Mouse (Mus musculus): ENCODE results near the gene Tfeb.
A peak's percentile ranks its signal among the peaks of the same experiment; 100 is the strongest.

Gene Tfeb

GRCm38 (mm10) chr17:47712889-47713571 lies 23.8 kb upstream of the Tfeb start:
- DNase-seq, result no peak

GRCm38 (mm10) chr17:47715037-47715436 lies 21.8 kb upstream of the Tfeb start:
- DNase-seq, result no peak

DNA sequence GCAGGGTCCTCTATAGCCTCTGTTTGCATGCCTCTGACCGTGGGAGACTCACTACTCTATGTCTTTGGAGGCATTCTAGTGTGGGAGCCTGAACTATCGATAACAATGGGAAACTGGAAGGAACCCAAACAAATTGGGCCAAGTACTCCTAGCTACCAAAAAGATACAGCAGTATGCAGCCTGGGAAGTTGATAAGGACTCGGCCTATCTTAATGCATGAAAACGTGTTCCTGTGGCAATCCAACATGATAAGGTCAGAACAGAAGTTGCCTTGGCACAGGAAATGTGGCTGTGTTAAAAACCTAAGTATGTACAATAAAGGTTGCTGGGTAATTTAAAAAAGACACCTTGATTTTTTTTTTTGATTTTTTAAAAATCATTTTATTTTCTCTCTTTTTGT lies 15.6 kb upstream of the Tfeb start:
- no peak for DNase-seq

- no peak for DNase-seq
Measured at GRCm38 (mm10) chr17:47726566-47726965, 10.3 kb upstream of the Tfeb start, which contains the start of gene Pgc. Gene Pgc, plus strand, starts transcription at chr17:47726842.

DNA sequence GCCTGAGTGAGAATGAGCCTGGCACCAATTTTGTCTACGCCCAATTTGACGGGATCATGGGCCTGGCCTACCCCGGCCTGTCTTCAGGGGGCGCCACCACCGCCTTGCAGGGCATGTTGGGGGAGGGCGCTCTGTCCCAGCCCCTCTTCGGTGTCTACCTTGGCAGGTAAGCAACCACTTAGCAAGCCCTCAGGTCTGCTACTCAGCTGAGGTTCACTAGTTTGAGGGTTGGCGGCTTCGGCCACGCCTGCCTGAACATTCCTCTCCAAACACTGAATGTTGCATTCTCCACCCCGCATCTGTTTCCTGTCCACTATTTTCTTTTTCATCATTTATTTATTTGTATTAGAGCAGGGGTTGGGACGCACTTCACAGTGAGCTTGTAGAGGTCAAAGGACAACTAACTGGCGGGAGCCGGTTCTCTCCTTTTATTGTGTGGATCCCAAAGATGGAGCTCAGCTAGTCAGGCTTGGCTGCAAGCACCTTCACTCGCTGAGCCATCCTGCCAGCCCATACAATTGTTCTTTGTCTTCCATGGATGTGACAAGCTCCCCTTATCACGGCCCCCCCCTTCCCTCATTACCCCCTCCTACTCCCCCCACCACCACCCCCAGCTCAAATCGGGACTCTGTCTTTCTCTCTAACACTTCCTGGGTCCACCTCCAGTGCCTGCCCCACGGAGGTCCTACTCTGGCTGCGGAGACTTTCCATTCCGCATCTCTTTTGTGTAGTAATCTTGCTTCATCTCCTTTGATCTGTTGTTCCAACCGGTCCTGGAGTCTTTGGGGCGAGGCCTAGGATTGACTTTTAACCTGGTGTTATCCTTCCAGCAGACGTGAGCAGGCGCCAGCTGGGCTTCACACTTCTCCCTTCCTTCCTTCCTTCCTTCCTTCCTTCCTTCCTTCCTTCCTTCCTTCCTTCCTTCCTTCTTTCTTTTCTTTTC lies 5.9 kb upstream of the Tfeb start:
- no peak for DNase-seq

DNA sequence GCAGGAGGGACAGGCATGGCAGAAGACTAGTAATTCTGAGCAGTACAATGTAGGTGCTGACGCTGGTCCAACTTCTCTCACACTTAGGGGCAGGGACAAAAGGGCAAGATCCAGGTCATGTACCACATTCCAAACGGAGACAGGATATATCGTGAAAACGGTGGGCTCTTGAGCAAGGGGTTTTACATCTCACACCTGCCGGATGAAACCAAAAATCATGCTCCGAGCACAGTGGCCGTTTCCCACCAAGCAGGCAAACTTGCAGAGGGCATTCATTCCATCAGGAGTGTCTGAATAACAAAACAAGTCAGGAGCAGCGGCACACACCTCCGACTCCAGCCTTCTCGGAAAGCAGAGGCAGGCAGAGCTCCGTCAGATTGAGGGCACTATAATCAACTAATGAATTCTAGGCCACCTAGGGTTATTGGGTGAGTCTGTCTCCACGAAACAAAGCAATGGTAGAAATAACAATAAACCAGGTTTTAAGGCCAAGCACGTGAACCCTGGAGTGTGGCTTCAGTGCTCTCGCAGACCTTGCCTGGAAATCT lies 1.2 kb upstream of the Tfeb start:
- DNase-seq, result no peak

- peak; percentile 96 for DNase-seq
Measured at GRCm38 (mm10) chr17:47737271-47738065, 638 bp downstream of the Tfeb start.

GRCm38 (mm10) chr17:47738066-47738878 lies 1.4 kb downstream of the Tfeb start:
- DNase-seq, result peak; percentile 87

DNA sequence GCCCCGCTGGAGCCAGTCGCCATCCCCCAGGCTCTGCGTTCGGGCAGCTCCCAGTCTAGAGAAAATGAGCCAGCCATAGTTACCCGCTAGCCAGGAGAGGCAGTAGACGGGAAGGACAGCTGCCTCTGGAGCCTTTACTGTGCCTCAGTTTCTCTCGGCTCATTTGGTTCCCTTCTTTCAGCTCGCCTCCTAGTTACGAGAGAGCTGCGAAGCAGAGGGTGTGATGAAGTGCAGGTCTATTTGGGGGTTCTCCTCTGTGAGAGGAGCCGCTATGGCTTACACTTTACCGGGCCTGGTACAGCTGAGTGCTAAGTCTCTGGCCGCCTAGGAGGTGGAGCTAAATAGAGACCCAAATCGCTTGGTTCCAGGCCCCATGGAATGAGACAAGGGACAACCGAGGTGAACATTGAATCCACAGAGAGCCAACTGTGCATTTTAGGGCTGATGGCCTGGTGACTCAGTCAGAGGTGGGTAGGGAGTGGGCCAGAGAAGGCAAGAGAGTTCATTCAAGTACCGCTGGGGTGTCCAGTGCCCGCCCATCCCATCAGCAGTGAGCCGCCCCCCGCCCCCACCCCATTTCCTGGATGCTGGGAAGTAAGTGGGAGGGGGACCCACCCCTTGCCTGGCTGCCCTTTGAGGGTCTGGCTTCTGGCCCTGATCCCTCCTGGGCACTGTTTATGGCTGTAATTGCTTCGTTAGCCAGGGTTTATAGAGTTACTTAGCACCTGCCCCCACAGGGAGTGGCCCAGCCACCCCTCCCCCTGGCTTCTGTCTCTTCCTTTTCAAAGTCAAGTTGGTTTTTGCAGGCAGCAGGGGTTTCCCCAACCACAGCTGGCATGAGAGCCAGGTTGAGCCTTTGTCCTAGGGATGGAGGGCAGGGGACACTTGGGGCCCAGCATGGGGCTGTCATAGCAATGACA lies 2.3 kb downstream of the Tfeb start:
- DNase-seq, result peak; percentile 57

GRCm38 (mm10) chr17:47740186-47740585 lies 3.4 kb downstream of the Tfeb start:
- no peak for DNase-seq

GRCm38 (mm10) chr17:47742991-47743734 lies 6.3 kb downstream of the Tfeb start:
- DNase-seq, result no peak

DNA sequence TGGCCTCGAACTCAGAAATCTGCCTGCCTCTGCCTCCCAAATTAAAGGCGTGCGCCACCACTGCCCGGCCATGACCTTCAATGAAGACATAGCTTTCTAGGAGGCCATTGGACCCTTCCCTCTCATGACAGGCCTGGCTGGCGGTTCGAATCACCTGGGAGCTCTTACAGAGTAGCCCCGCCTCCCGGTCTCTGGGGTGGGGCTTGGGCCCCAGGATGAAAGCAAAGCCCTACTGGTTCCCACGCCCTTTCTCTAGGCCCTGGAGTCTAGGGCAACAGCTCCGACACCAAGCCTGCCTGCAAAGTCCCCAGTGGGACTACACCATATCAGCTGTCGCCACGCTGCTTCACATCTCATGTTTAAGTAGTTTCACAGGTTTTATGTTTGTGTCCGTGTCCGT lies 7.3 kb downstream of the Tfeb start:
- DNase-seq, result no peak

GRCm38 (mm10) chr17:47744746-47745368 lies 8.0 kb downstream of the Tfeb start:
- no peak for DNase-seq

GRCm38 (mm10) chr17:47748791-47749553 lies 12.1 kb downstream of the Tfeb start:
- DNase-seq, result no peak

DNA sequence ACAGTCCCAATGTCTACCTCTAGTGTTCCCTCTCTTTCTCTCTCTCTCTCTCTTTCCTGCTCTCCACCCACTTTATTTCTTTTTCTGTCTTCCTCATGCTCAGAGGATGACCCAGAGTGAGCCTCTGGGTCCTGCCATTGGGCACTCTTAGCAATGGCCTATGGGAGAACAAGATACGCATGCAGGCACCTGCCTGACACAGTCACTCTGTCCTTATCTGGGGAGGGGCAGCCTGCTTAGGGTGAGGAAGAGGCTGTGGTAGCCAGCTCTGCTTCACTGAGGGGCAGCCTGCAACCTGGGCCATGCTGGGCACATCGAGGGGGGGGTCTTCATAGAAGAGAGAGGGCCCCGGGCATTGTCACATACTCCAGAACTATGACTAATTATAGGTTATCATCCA lies 12.8 kb downstream of the Tfeb start:
- DNase-seq, result no peak

DNA sequence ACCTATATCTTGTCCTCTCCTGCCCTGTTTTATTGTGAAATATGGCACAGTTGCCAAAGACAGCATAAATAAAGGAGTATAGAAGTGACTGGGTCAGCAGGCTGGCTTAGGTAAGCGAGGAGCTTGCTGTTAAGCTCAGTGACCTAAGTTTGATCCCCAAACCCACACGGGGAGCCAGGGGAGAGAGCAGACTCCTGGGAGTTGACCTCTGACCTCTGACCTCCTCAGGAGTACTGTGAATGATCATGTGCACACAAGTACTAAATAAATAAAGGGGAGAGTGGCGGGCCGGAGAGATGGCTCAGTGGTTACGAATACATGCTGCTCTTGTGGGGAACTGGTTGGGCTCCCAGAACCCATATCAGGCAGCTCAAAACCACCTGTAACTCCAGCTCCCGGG lies 13.3 kb downstream of the Tfeb start:
- DNase-seq, result no peak

GRCm38 (mm10) chr17:47751811-47752210 lies 15.0 kb downstream of the Tfeb start:
- no peak for DNase-seq

- no peak for DNase-seq
Measured at GRCm38 (mm10) chr17:47753130-47753775, 16.4 kb downstream of the Tfeb start.
